Mouse (Mus musculus): Measurements from ENCODE around the gene Ctnnbl1. TPM values are rescaled to one million over a fixed set of nuclear protein-coding genes. Genes with fewer than 3 reads are reported as not detected.

Gene Ctnnbl1
- total and polyA plus RNA-seq, 3 experiments, result 46.0 to 57.2 (median 48.6) TPM

GRCm38 (mm10) chr2:157807076-157807475 is 69.9 kb downstream of the Ctnnbl1 start:
- no peak overlapping the region for H3K9ac ChIP-seq (ENCODE audit: insufficient read depth, low read depth)
- H3K27me3 ChIP-seq (replicated peaks), result no peaks in the 10 kb centered on the region
- no peak overlapping the region for H3K4me3 ChIP-seq (replicated peaks in 1 of 3; ENCODE audit: low read depth in 2 of 3, low read length in 2 of 3, poor library complexity in 1 of 3)
- no peak overlapping the region; the same call in 1 of the 2 replicates for H3K27ac ChIP-seq (ENCODE audit: insufficient read depth, low read depth)
- peaks cover 8 to 65% of the 10 kb centered on the region in 2 experiments for H3K4me1 ChIP-seq (ENCODE audit: control insufficient read depth in 1 of 2, insufficient read depth in 2 of 2)
- dilution Hi-C loops (cut with MboI; ENCODE audit: extremely low pct_ligation_motif_present, extremely low pct_unique_long_range_greater_than_20kb, low sequenced_read_pairs) (no loop called here), in situ Hi-C loops (cut with MboI; ENCODE audit: low pct_ligation_motif_present, low pct_unique_long_range_greater_than_20kb, low sequenced_read_pairs) (no loop called here)
- H3K36me3 ChIP-seq (replicated peaks in 1 of 2; ENCODE audit: control insufficient read depth in 1 of 2, insufficient read depth in 1 of 2, low read length in 1 of 2), result peaks cover 14 to 38% of the 10 kb centered on the region in 2 experiments
- peak; percentile 49 for DNase-seq (ENCODE audit: extremely low read depth)
- H3K79me2 ChIP-seq (replicated peaks; ENCODE audit: control insufficient read depth, extremely low read depth, insufficient read depth, poor library complexity, severe bottlenecking), result no peaks in the 10 kb centered on the region
- H3K4me2 ChIP-seq (ENCODE audit: insufficient read depth, low read depth, poor library complexity, severe bottlenecking), result no peak overlapping the region
- TF ChIP-seq EP300 (IDR thresholded peaks at IDR 0.05; ENCODE audit: low read length), result peak; percentile 68
- peak; percentile 75; the same call in 1 of the 2 replicates for TF ChIP-seq TCF12 (IDR thresholded peaks at IDR 0.05; ENCODE audit: low read depth, low read length)
- no peak for TF ChIP-seq SMC3 (IDR thresholded peaks at IDR 0.05; ENCODE audit: low read depth, low read length)
- TF ChIP-seq BHLHE40 (IDR thresholded peaks at IDR 0.05; ENCODE audit: low read depth, low read length), result peak; percentile 38; the same call in 1 of the 2 replicates
- no peaks in the 10 kb centered on the region for H3K9me3 ChIP-seq (replicated peaks; ENCODE audit: low read length)

GRCm38 (mm10) chr2:157807621-157808367 is 70.6 kb downstream of the Ctnnbl1 start:
- Histone ChIP-seq H3K4me3 (replicated peaks in 1 of 3; ENCODE audit: low read depth in 2 of 3, low read length in 2 of 3, poor library complexity in 1 of 3) (no peak overlapping the region), H3K9me3 (replicated peaks; ENCODE audit: low read length) (no peaks in the 10 kb centered on the region), H3K79me2 (replicated peaks; ENCODE audit: control insufficient read depth, extremely low read depth, insufficient read depth, poor library complexity, severe bottlenecking) (no peaks in the 10 kb centered on the region), H3K27ac (ENCODE audit: insufficient read depth, low read depth) (peak overlapping the region; percentile 4; the same call in 1 of the 2 replicates), H3K4me2 (ENCODE audit: insufficient read depth, low read depth, poor library complexity, severe bottlenecking) (no peak overlapping the region), H3K36me3 (replicated peaks in 1 of 2; ENCODE audit: control insufficient read depth in 1 of 2, insufficient read depth in 1 of 2, low read length in 1 of 2) (peaks cover 20 to 41% of the 10 kb centered on the region in 2 experiments), H3K4me1 (ENCODE audit: control insufficient read depth in 1 of 2, insufficient read depth in 2 of 2) (peaks cover 8 to 58% of the 10 kb centered on the region in 2 experiments), H3K9ac (ENCODE audit: insufficient read depth, low read depth) (no peak overlapping the region), H3K27me3 (replicated peaks) (no peaks in the 10 kb centered on the region)
- dilution Hi-C loops (cut with MboI; ENCODE audit: extremely low pct_ligation_motif_present, extremely low pct_unique_long_range_greater_than_20kb, low sequenced_read_pairs) (no loop called here), in situ Hi-C loops (cut with MboI; ENCODE audit: low pct_ligation_motif_present, low pct_unique_long_range_greater_than_20kb, low sequenced_read_pairs) (no loop called here)
- no peak for TF ChIP-seq CHD1 (IDR thresholded peaks at IDR 0.05; ENCODE audit: low read depth, low read length)
- TF ChIP-seq SMC3 (IDR thresholded peaks at IDR 0.05; ENCODE audit: low read depth, low read length), result no peak
- no peak for TF ChIP-seq ETS1 (conservative IDR thresholded peaks at IDR 0.05; ENCODE audit: low read depth, low read length)
- TF ChIP-seq MAFK (IDR thresholded peaks at IDR 0.05; ENCODE audit: insufficient replicate concordance, low read length), result no peak
- no peak for TF ChIP-seq PAX5 (IDR thresholded peaks at IDR 0.05; ENCODE audit: low read length)
- no peak for TF ChIP-seq TCF12 (IDR thresholded peaks at IDR 0.05; ENCODE audit: low read depth, low read length)
- TF ChIP-seq NELFE (IDR thresholded peaks at IDR 0.05; ENCODE audit: low read depth, low read length), result no peak
- TF ChIP-seq NRF1 (IDR thresholded peaks at IDR 0.05; ENCODE audit: low read depth, low read length), result no peak
- no peak for TF ChIP-seq USF1 (IDR thresholded peaks at IDR 0.05; ENCODE audit: low read depth, low read length)
- no peak for TF ChIP-seq TBP (conservative IDR thresholded peaks at IDR 0.05; ENCODE audit: low read depth, low read length)
- TF ChIP-seq MEF2A (IDR thresholded peaks at IDR 0.05; ENCODE audit: borderline replicate concordance, low read depth, low read length), result no peak
- TF ChIP-seq MAZ (IDR thresholded peaks at IDR 0.05; ENCODE audit: low read depth, low read length), result no peak
- TF ChIP-seq EP300 (IDR thresholded peaks at IDR 0.05; ENCODE audit: low read length), result no peak
- no peak for TF ChIP-seq ZMIZ1 (IDR thresholded peaks at IDR 0.05; ENCODE audit: low read depth, low read length)
- TF ChIP-seq CTCF (conservative IDR thresholded peaks at IDR 0.05 in 1 of 2, IDR thresholded peaks at IDR 0.05 in 1 of 2; ENCODE audit: low read depth in 2 of 2, low read length in 2 of 2), result no peak
- TF ChIP-seq HCFC1 (IDR thresholded peaks at IDR 0.05; ENCODE audit: low read depth, low read length), result no peak
- no peak for TF ChIP-seq USF2 (conservative IDR thresholded peaks at IDR 0.05; ENCODE audit: low read depth, low read length)
- no peak for TF ChIP-seq JUN (IDR thresholded peaks at IDR 0.05; ENCODE audit: insufficient read depth, low read depth, low read length)
- no peak for TF ChIP-seq POLR2A (IDR thresholded peaks at IDR 0.05; ENCODE audit: low read depth, low read length)
- no peak for TF ChIP-seq ZNF384 (IDR thresholded peaks at IDR 0.05; ENCODE audit: low read depth, low read length)
- DNase-seq (ENCODE audit: extremely low read depth), result peak; percentile 13
